Mouse (Mus musculus): Measurements from ENCODE around the gene Olfml2a.

Olfml2a gene

GRCm38 (mm10) chr2:38939047-38939446 is 7.3 kb downstream of the Olfml2a start:
- DNase-seq = no peak

- DNase-seq = no peak
These were observed 9.6 kb downstream of the Olfml2a start for GRCm38 (mm10) chr2:38941426-38941825.

DNA sequence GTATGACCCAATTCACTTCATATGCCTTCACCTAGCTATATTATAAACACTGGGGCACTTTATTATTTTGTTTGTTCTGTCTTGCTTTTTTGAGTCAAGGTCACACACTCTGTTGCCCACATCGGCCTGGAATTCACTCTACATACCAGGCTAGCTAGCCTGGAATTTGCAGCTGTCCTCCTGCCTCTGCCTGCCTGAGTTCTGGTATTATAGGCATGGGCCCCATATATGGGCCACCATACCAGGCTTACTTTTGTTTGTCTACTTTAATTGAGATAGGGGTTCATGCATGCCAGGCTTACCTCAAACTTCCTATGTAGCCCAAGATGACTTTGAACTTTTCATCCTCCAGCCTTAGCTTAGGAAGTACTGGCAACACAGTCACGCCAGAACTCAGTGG is 10.1 kb downstream of the Olfml2a start:
- DNase-seq = no peak

DNA sequence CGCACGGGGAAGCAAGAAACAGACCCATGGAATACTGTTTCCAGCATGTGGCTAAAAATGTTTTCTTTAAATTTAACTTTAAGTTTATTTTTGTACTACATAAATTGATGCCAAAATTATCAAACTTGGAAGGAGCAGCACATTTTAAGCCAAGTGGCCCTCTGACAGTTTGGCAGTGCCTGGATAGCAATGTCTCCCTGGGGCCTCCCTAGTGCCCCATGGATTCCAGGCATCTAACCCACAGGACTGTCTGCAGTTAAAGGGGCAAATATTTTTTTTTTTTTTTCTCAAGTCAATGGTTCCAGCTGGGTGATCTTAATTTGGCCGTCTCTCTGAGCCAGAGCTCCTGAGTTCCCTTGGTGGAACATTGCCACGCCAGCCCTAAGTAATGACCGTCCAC is 11.4 kb downstream of the Olfml2a start:
- no peak for DNase-seq

DNA sequence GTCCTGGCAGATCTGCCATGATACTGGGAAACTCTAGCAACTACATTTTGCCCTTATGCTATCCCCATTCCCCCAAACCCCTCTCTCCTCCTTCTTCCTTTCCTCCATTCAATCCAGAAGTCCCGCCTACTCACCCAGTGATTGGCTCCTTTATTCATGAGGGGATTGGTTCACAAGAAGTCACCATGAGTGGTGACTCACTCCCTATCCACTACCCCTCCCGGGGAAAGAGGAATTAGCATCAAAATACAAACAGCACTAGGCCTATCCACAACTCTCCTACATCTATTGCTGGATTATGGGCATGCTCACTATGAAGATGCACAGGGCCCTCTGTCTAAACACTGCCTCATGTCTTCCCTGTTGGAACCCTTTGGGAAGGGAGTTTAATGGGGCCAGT is 12.2 kb downstream of the Olfml2a start:
- no peak for DNase-seq

DNA sequence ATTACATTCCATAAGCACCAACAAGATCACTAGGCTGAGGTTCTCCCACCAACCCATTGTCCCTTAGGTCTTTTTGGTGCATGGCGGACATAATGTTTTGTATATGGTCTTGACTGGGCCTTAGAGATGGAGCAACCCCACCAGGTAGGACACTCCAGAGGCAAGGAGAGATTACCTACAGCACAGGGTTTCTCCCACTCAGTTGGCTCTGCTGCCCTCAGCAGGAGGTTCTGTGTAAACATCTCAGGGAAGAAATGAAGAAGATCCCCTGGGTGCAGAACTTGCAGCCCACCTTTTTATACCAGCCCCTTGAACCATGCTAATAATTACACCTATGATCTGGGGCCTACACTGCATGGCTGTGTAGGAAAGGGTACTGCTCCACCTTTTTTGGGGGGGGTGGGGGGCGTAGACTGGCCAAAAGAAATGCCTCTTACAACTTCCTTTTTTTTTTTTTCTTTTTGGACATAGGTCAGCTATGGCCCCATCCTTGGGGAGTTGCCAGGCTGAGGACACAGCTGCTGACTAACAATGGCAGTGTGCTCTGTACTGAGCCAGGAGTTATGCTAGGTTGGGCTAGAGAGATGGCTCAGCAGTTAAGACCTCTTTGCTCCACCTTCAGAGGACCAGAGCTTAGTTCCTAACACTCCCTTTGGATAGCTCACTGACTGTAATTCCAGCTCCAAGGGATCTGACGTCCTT is 12.8 kb downstream of the Olfml2a start:
- no peak for DNase-seq

GRCm38 (mm10) chr2:38947566-38947965 is 15.8 kb downstream of the Olfml2a start:
- no peak for DNase-seq

- peak; percentile 81 for DNase-seq
These were observed 18.5 kb downstream of the Olfml2a start for GRCm38 (mm10) chr2:38950281-38950719.

- peak; percentile 32 for DNase-seq
These were observed 21.5 kb downstream of the Olfml2a start for GRCm38 (mm10) chr2:38953152-38953883.

- DNase-seq = no peak
These were observed 24.3 kb downstream of the Olfml2a start for GRCm38 (mm10) chr2:38956062-38956461.

DNA sequence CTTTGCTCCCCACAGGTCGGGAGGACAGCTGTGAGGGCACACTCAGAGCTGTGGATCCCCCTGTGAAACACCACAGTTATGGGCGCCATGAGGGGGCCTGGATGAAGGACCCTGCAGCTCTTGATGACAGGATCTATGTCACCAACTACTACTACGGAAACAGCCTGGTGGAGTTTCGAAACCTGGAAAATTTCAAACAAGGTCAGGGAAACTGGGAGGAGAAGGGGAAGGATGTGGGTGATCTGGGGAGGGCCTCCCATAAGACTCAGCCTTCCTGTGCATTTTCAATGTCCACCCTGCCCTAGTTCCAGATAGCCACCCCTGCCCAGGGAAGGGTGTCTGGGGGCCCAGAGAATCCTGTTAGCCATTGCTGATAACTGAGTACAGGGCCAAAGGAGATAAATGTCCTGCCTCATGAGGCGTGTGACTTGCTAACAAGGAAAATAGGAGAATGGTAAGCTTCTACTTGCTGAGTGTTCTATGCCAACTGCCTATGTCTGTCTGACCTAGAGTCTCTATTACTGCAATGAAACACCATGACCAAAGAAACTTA is 26.0 kb downstream of the Olfml2a start:
- DNase-seq = no peak

- DNase-seq = no peak
These were observed 32.4 kb downstream of the Olfml2a start for GRCm38 (mm10) chr2:38964198-38964597.

- DNase-seq = no peak
These were observed 37.9 kb downstream of the Olfml2a start for GRCm38 (mm10) chr2:38969650-38970049.

GRCm38 (mm10) chr2:38970057-38970456 is 38.3 kb downstream of the Olfml2a start:
- DNase-seq = no peak

DNA sequence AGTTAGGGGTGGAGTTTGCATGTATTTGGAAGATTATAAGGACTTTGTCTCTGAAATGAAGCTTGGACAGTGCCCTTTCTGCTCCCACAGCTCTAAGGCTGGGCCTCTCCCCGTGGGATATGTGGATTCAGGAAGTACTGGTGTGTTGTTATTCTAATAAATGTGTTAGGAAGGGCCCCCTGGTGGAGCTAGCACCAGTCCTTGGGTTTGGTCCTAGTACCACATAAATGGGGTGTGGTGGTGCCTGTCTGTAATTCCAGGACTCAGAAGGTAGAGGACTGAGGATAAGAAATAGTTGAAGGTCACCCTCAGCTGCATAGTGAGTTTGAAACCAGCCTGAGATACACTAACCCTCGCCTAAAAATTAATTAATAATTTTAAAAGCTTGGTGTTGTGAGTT is 41.4 kb downstream of the Olfml2a start:
- DNase-seq = no peak

GRCm38 (mm10) chr2:38973701-38974100 is 41.9 kb downstream of the Olfml2a start:
- no peak for DNase-seq

DNA sequence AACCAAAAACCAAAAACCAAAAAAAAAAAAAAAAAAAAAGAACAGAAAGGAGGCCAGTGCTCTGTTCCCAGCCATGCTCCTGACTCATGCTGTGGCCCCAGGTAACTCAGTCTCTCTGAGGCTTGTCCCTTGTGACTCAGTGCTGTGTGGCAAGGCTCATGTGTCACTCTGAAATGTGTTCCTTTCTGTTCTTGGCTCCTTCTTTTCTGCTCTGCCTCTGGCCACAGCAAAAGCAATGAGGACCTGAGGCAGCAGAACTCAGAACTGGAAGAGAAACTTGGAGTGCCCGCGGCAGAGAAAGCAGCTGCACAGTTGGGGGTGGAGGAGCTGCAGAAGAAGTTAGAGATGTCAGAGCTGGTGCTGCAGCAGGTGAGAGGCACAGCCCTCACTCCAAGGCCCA is 42.4 kb downstream of the Olfml2a start:
- DNase-seq = no peak

DNA sequence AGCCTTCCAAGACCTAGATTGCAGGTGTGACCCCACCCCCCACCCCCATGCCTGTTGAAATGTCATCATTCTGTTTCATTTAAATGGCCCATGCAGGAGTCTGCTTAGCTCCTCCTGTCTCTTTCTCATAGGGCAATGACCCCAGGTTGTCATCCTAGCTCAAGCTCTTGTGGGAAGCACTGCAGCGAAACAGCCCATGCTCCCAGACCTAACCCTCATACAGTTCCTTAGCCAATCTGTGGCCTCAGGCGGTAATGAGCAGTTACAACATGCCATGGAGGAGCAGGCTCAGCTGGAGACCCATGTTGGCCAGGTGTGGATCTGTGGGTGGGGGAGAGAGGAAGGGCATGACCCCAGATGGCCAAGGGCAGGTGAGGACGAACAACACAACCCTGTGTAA is 43.4 kb downstream of the Olfml2a start:
- no peak for DNase-seq

DNA sequence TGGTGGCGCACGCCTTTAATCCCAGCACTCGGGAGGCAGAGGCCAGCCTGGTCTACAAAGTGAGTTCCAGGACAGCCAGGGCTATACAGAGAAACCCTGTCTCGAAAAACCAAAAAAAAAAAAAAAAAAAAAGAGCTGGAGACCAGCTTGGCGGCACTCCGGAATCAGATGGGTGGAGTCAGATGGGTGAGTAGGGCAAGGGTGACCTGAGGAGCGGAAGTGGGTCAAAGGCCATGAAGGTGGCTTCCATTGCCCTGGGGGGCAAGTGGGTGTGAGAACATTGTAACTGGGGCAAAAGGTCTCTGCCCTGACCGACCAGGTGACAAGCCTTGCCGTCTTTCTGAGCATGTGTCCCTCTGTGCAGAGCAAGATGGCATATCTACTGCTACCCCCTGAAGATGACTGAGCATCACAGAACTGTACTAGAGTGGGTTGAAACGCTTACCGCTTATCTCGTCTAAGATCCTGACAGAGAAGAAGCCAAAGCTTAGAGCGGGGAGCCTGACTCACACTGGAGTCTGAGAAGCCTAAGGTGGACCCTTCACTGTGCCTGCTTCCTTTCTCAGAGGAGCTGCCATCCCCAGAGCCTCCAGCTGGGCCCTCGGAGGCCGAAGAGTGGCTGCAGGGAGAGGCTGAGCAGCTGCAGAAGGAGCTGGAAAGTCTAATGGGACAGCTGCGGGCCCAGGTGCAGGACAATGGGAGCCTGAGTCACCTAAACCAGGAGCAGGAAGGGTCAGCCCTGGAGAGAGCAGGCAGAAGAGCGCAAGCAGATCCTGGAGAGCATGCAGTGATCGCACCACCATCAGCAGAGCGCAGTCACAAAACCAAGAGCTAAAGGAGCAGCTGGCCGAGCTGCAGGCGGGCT is 44.4 kb downstream of the Olfml2a start:
- DNase-seq = no peak

GRCm38 (mm10) chr2:38977837-38978236 is 46.1 kb downstream of the Olfml2a start:
- DNase-seq = no peak

DNA sequence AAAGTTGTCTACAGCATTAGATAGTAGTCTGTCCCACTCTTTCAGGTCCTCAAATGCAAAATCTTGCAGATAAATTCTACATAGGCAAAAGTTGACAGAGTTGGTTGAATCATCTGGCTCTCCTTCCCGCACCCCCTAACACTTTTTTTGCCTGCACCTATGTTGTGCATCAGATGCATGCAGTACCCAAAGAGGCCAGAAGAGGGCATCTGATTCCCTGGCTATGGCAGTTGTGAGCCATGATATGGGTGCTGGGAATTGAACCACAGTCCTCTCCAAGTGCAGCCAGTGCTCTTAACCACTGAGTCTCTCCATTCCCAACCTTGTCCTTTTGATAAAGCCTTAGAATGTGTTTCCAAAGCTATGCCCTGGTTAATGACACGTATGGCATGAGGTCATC is 51.7 kb downstream of the Olfml2a start:
- no peak for DNase-seq

- DNase-seq = no peak
These were observed 54.8 kb downstream of the Olfml2a start for GRCm38 (mm10) chr2:38986580-38986979.

DNA sequence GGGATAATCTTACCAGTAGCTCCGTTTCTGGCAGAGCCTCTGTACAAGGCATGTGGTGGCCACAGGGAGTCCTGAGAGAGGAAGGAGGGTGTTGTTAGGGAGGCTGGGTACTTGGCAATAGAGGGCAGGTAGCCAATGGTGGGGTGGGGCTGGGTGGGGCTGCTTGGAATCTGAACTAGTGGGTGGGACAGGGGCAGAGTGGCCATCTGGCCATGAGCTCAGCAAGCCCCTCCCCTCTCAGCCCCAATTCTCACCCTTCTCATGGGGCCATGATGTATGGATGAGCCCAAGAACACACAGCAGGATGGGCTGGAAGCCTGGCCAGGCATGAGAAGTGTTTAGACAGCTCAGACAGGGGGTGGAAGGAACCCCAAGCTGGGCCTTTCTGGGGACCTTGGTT is 55.6 kb downstream of the Olfml2a start:
- no peak for DNase-seq

All from cerebellum, adult 11-12 months (tissue).